Mouse (Mus musculus) G1E (cell line): Measurements from ENCODE around the gene Naglu.

Experiments used
- CTCF ChIP-seq: IDR thresholded peaks from 2 replicates; pipeline ENCODE4 v1.5.1; 2012; ENCODE audit warnings: low read depth, low read length, inconsistent platforms, mixed read lengths
- POLR2AphosphoS5 ChIP-seq: IDR thresholded peaks from 2 replicates; pipeline ENCODE4 v1.6.1; 2012; ENCODE audit warnings: low read depth, low read length, inconsistent platforms; ENCODE audit not compliant: insufficient replicate concordance
- TAL1 ChIP-seq: conservative IDR thresholded peaks from 2 replicates; pipeline ENCODE4 v1.6.1; 2012; ENCODE audit warnings: low read depth, low read length, inconsistent platforms, mixed read lengths

DNA sequence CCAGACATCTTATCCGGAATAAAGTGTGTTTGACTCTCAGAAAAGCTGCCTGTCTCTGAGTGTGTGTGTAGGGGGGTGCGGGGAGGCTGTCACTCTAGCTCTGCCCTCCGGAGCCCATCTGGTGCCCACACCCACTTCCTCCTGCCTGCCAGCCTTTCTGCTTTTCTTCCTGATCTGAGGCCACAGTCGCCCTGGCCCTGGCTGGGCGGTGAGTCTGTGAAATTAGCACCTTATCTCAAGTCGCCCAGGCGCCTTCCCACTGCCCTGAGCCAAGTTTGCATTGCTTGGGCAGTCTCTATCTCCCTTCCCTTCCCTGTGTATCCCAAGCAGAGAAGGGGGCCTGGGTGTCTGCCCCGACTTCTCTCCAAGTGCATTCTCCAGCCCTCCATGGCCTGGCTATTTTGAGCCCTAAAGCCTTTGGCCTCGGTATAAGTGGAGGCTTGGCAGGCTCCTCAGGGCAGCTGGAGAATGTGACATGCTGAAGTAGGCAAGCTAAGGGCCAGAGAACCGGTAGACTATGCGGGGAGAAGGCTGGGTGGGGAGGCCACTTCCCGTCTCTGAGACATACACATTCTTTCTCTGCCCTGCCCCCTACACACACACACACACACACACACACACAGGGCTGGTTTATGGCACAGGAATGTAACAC is 6.0 kb upstream of the Naglu start:
- peak; percentile 81 for TF ChIP-seq TAL1
- TF ChIP-seq CTCF = no peak
- no peak for TF ChIP-seq POLR2AphosphoS5
